Mouse (Mus musculus) testis, adult 2 months (tissue): Measurements from ENCODE around the gene Atp8a2.

ENCODE experiments used
- CTCF ChIP-seq: fragments of 200-500 bp; IDR thresholded peaks from 2 replicates; pipeline ENCODE4 v1.5.1; 2012; ENCODE audit warnings: low read depth, mild to moderate bottlenecking, inconsistent platforms, low read length, moderate library complexity; ENCODE audit not compliant: control insufficient read depth, insufficient read depth, insufficient replicate concordance
- POLR2A ChIP-seq: fragments of 200-500 bp; IDR thresholded peaks from 2 replicates; pipeline ENCODE4 v1.6.1; 2012; ENCODE audit warnings: low read depth, mild to moderate bottlenecking, inconsistent platforms, low read length, moderate library complexity; ENCODE audit not compliant: control insufficient read depth

- TF ChIP-seq CTCF (no peak), POLR2A (no peak)
Observed at GRCm38 (mm10) chr14:60214040-60214439, 17.1 kb upstream of the Atp8a2 start.
